Mouse (Mus musculus): Measurements from ENCODE around the gene Nat8f6.
"Not testable (repeated sequence)": the region's sequence is repeated elsewhere in the genome, so short reads cannot be mapped to it uniquely, and the experiment has no call there.

Nat8f6 gene

GRCm38 (mm10) chr6:85836827-85837226 is 16.1 kb upstream of the Nat8f6 start:
- not testable (repeated sequence) for DNase-seq (ENCODE audit: low read depth in 2 of 2, low spot score in 2 of 2)

GRCm38 (mm10) chr6:85836098-85836497 is 15.3 kb upstream of the Nat8f6 start:
- DNase-seq (ENCODE audit: low read depth in 2 of 2, low spot score in 2 of 2), result not testable (repeated sequence)

GRCm38 (mm10) chr6:85835104-85835503 is 14.3 kb upstream of the Nat8f6 start:
- DNase-seq (ENCODE audit: low read depth in 2 of 2, low spot score in 2 of 2), result not testable (repeated sequence)

- DNase-seq (ENCODE audit: low read depth in 2 of 2, low spot score in 2 of 2), result not testable (repeated sequence)
These were observed 13.8 kb upstream of the Nat8f6 start for GRCm38 (mm10) chr6:85834504-85835100.

GRCm38 (mm10) chr6:85831796-85832321 is 11.1 kb upstream of the Nat8f6 start, which contains the start of gene Nat8:
Gene Nat8, minus strand, starts transcription at chr6:85832082.
- DNase-seq (ENCODE audit: low read depth in 2 of 2, low spot score in 2 of 2), result no peak

GRCm38 (mm10) chr6:85829462-85829861 is 8.7 kb upstream of the Nat8f6 start:
- DNase-seq (ENCODE audit: low read depth in 2 of 2, low spot score in 2 of 2), result no peak

GRCm38 (mm10) chr6:85825886-85826285 is 5.1 kb upstream of the Nat8f6 start:
- DNase-seq (ENCODE audit: low read depth in 2 of 2, low spot score in 2 of 2), result no peak

- no peak for DNase-seq (ENCODE audit: low read depth in 2 of 2, low spot score in 2 of 2)
These were observed 2.8 kb upstream of the Nat8f6 start for GRCm38 (mm10) chr6:85823382-85824090.

- DNase-seq (ENCODE audit: low read depth in 2 of 2, low spot score in 2 of 2), result no peak
These were observed 1.5 kb upstream of the Nat8f6 start for GRCm38 (mm10) chr6:85822286-85822685.

GRCm38 (mm10) chr6:85818338-85818737 is 2.4 kb downstream of the Nat8f6 start:
- no peak for DNase-seq (ENCODE audit: low read depth in 2 of 2, low spot score in 2 of 2)

GRCm38 (mm10) chr6:85813339-85813738 is 7.4 kb downstream of the Nat8f6 start:
- no peak for DNase-seq (ENCODE audit: low read depth in 2 of 2, low spot score in 2 of 2)

- DNase-seq (ENCODE audit: low read depth in 2 of 2, low spot score in 2 of 2), result not testable (repeated sequence)
These were observed 9.7 kb downstream of the Nat8f6 start for GRCm38 (mm10) chr6:85810942-85811537.

- not testable (repeated sequence) for DNase-seq (ENCODE audit: low read depth in 2 of 2, low spot score in 2 of 2)
These were observed 10.2 kb downstream of the Nat8f6 start for GRCm38 (mm10) chr6:85810514-85810913.

GRCm38 (mm10) chr6:85809784-85810183 is 11.0 kb downstream of the Nat8f6 start:
- not testable (repeated sequence) for DNase-seq (ENCODE audit: low read depth in 2 of 2, low spot score in 2 of 2)

- not testable (repeated sequence) for DNase-seq (ENCODE audit: low read depth in 2 of 2, low spot score in 2 of 2)
These were observed 17.6 kb downstream of the Nat8f6 start for GRCm38 (mm10) chr6:85803180-85803579.

GRCm38 (mm10) chr6:85765532-85765931 is 55.2 kb downstream of the Nat8f6 start, which contains the start of gene Nat8f3:
Gene Nat8f3, minus strand, starts transcription at chr6:85765754.
- not testable (repeated sequence) for DNase-seq (ENCODE audit: low read depth in 2 of 2, low spot score in 2 of 2)

- DNase-seq (ENCODE audit: low read depth in 2 of 2, low spot score in 2 of 2), result not testable (repeated sequence)
These were observed 57.4 kb downstream of the Nat8f6 start for GRCm38 (mm10) chr6:85763127-85764070.

- not testable (repeated sequence) for DNase-seq (ENCODE audit: low read depth in 2 of 2, low spot score in 2 of 2)
These were observed 58.1 kb downstream of the Nat8f6 start for GRCm38 (mm10) chr6:85762678-85763077.

Data from CD8-positive naive resting alpha-beta T cell, adult 2 months (primary cell).